Mouse (Mus musculus): Measurements from ENCODE around the gene Tmem240.
"Not testable (repeated sequence)": the region's sequence is repeated elsewhere in the genome, so short reads cannot be mapped to it uniquely, and the experiment has no call there.

Gene Tmem240

DNA sequence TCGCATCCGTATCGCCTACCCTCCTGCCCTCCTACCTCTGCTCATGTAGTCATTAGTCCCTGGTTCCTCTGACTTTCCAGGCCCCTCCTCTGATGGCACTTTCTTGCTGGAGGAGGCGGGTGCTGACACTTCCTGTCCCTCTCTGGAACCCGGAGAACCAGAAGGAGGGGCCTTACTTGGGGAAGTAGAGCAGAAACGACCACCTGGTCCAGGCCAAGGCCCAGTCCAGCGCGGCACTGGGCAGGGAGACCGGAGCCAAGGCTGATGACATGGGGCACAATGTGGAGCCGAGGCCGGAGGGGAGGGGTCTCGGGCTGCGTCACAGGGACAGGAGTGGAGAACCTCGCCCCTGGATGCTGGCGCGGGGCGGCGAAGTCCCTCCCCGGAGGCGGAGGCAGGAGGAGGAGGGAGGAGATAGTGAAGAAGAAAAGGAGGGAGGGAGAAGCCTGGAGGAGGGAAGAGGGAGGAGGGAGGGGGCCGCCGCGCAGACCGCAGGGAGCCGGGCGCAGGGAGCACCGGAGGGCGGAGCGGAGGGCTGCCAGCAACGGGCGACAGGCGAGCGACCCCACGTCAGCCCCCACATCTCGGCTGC lies at the start of gene Tmem240:
Gene Tmem240, plus strand, starts transcription at position 451 of the 592 bp plus-strand sequence.
- peak; percentile 77 to 89 for DNase-seq (ENCODE audit: low spot score in 2 of 2)

DNA sequence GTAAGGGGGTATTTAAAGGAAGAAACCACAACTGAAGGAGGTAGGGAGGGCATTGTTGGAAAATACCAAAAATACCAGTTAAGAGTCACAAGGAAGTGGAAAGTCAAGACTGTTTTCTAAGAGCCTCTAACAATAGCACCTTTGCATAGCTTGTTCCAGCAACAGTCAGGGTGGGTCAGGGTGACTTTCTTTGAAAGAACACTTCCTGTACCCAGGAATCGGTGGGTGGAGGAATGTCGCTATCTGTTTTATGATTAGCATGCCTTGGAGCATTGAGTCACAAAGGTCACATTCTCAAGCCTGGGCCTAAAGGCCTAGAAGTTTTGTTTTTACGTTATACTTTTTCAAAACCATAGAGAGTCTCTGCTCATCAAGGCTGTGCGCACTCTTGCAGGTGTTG lies 46.8 kb upstream of the Tmem240 start:
- DNase-seq (ENCODE audit: low spot score in 2 of 2): not testable (repeated sequence)

DNA sequence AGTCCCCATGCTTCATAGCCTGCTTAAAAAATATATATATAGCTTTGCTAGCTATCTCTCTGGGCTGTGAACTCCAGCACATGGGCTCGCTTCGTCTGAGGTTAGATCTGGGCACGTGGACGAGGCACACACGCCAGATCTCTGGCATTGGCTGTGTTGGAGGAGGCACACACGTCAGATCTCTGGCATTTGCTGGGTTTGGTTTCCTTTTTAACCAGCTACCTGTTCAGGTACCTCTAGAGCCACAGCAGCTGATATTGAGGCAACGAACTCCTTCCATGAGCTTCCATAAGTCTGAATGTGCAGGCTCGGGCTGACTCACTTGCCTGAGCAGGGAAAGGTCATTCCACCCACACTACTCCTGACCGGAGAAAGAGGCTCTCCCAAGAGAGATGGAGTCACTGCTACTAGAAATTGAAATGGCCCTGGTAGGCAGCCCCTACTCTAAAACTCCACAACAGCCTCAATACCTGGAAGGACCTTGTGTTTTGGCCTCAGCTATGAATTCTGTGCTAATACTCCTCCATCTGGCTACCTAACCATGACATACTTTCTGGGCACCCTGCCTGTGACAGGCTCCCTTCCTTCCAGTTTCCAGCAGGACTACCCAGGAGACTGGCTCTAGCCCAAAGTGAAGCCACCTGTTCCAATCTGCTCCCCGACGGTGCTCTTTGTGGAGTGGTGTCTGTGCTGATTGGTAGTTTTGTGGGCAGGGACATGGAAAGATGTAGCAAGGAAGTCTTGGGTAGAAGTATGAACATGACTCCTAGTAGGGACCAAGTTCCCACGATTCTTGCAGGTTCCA lies 43.8 kb upstream of the Tmem240 start:
- no peak for DNase-seq (ENCODE audit: low spot score in 2 of 2)

DNA sequence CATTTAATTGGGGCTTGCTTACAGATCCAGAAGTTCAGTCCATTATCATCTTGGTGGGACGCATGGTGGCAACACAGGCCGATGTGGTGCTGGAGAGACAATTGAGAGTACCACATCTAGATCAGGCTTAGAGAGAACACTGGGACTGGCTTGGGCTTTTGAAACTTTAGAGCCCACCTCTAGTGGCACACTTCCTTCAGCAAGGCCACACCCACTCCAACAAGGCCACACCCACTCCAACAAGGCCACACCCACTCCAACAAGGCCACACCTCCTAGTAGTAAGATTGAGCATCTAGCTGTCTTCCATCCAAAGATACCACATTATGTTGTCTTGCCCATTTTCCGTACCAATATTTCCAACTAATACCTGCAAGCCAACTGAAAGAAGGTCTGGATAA lies 42.2 kb upstream of the Tmem240 start:
- DNase-seq (ENCODE audit: low spot score in 2 of 2): no peak

DNA sequence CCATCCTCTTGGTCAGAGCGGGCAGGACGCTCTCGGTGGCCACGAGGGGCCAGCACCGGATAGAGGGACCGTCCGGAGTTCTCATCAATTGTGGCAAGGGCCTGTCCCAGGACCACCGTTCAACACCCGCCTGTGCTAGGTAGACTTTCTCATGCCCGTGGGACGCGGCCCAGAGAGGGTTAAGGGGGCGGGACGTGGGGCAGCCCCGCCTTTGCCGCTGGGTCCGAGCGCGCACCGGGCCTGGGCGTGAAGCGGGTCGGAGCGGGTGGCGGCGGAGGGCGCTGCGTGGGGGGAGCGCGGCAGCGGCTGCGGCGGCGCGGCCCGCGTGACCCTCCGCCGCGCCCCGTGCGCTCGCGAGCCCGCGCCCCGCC lies 40.5 kb upstream of the Tmem240 start, which contains the start of gene Fndc10:
Gene Fndc10, plus strand, starts transcription at position 232 of the 371 bp plus-strand sequence.
- peak; percentile 38 to 73 for DNase-seq (ENCODE audit: low spot score in 2 of 2)

DNA sequence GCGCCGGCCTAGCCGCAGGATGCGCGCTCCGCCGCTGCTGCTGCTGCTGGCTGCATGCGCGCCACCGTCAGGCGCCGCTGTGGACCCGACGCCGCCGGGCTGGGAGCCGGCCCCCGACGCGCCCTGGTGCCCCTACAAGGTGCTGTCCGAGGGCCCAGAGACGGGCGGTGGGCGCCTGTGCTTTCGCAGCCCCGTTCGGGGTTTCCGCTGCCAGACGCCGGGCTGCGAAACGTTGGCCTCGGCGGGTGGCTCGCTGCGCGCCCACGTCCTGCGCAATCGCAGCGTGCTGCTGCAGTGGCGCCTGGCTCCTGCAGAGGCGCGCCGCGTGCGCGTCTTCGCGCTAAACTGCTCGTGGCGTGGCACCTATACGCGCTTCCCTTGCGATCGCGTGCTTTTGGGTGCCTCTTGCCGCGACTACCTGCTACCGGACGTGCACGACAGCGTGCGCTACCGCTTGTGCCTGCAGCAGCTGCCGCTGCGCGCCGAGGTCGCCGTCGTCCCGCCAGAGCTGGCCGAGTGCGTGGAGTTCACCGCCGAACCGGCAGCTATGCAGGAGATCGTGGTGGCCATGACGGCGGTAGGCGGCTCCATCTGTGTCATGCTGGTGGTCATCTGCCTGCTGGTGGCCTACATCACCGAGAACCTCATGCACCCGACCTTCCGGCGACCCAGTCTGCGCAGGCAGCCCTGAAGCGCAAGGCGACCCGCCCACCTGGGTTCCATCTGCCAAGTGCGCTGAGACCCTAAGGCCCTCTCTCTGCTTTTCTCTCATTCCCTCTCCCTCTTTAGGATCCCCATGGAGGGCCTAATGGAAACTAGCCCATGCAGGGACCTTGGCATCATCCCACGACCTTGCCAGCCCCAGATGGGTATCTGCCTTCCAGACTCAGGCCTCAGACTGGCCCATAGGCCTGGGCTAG lies 39.9 kb upstream of the Tmem240 start:
- DNase-seq (ENCODE audit: low spot score in 2 of 2): peak; percentile 30 to 75

DNA sequence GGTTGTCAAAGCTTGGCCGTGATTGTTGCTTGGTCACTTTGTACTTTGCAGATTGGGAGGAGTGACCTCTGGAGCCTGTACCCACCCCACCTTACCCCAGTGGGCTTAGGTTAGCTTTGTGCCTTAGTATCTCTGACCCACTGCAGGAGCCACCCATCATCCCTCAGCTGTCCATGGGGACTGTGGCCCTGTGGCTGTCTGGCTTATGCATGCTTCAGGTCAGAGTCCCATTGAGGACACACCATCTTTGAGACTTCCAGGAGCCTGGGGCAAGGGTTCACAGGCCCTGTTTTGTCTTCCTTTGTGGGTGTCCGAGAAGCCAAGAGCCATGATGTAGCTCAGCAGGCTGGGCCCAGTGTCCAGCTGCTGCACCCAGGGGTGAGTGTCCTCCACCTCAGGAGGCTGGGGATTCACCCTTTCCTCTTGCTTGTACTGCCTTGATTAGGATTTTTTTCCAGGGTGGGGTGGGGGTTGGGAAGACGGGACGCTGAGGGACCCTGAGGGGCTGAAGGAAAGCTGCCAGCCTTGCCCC lies 39.0 kb upstream of the Tmem240 start:
- no peak for DNase-seq (ENCODE audit: low spot score in 2 of 2)

DNA sequence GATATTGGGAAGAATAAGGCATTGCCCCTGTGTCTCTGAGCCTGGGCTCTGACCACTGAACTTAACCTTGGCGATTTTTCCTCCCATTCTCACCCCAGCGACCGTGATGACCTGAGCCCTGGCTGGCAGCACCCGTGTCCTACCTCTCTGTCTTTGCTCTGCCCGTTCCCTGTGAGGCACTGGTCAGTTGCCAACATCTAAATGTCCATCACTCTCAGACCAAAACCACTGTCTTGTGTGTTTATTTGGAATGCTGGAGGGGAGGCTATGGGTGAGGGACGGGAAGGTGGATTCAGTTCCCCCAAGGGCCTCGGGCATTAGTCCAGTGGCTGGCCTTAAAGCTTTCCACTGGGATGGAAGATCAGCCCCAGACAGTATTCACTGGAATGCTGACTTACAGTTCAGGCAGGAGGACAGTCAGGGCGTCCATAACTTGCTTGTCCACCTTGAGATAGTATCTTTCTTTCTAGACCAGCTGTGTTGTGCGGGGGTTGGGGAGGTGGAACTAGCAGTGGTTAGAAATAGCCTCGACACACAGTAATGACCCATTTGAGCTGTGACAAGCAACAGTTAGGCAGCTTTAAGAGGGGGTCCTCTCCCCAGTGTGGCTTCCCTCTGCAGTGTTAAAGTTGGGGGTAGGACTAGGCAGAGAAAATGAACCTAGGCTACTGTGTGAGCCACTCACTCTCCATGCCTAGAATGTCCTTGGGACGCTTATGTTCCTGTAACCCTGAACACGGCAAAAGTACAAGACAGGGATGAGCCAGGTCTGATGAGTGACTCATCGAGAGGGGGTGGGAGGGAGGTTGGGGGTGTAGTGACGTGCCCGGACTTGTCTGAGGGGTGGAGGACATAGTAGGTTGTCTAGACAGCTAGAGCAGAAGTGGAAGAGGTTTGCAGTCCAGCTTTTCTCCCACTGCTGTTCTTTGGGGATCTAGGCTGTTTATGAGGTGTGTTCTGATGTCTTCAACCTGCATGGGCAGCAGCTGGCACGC lies 38.0 kb upstream of the Tmem240 start:
- DNase-seq (ENCODE audit: low spot score in 2 of 2): no peak

DNA sequence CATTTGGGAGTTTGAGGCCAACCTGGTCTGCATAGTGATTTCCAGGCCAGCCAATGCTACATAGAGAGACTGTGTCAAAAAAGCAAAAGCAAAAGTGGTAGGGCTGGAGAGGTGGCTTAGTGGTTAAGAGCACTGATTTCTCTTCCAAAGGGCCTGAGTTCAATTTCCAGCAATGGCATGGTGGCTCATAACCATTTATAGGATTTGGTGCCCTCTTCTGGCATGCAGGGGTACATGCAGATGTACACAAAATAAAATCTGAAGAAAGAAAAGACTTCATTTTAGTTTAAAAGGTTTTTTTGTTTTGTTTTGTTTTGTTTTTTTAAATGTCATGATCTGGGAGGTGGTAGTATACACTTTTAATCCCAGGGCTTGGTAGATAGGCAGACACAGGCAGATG lies 34.2 kb upstream of the Tmem240 start:
- no peak for DNase-seq (ENCODE audit: low spot score in 2 of 2)

DNA sequence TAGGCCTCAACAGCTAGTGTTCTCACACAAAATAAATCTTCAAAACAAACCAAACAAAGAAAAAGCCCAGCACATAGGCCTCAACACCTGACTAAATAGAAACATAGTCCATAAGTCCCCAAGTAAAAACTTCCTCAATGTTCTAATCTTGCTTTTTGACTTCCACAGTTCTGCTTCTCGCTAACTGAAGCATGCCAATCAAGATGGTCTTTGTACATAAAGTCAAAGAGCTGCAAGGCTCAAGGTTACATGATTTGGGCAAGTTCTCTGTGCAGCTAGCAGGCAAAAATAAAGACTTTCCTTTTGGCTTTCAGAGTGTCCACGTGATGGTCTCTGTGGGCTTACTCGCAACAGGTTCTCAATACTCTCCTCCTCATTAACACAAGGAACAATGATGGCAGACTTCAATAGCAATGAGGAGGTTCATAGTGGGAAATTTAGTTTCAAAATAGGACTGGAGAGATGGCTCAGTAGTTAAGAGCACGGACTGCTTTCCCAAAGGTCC lies 31.1 kb upstream of the Tmem240 start:
- DNase-seq (ENCODE audit: low spot score in 2 of 2): no peak

DNA sequence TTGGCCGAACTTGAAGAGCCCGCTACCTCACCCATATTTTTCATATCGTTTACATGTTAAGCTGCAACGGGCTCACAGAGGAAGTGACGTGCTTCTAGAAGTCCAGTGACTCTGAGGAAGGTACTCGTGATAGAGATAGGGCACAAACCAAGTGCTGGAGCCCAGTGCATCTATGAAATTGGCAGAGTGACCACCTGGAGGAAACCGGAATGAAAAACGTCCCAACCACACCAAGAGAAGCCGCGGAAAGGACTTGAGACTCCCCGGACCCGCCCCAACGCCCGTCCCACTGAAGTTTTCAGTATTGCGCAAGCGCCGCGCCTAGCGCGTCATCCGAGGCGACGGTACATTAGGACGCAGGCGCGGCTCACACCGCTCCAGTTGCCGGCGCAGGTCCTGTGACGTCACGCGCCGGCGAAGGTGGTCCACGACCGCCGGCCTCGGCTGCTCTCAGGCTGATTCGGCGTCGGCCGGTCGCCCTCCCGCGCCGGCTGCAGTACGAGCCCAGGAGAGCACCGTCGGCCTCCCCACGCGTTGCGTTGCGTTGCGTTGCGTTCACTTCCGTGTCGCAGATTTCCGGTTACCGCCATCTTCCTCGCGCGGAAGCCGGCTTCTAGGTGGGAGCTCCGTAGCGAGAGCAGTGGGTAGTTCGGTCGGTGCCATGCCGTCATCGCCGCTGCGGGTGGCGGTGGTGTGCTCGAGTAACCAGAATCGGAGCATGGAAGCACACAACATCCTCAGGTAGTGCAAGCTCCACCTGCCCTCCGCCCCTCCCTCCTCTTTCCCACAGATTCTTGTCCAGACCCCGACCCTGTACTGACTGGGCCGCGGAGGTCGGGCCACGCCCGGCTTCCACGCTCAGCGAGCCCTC lies 29.6 kb upstream of the Tmem240 start, which contains the start of gene Ssu72:
Gene Ssu72, plus strand, starts transcription at position 80 of the 871 bp plus-strand sequence.
- peak; percentile 90 to 95 for DNase-seq (ENCODE audit: low spot score in 2 of 2)

DNA sequence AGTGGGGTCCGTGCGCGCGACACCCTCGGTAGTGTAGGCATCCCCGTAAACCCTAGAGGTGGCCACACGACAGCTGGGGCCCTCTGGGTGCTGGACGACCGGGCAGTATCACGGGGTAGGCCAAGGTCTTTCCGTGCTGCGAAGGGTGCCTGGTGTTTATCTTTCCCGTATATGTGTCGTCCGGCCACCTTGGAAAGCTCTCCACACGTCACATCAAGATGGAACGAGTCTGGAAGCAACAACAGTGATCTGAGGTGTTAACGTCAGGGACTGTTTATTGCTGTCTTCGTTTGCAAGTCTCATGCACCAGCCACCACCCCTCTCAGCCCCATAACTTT lies 29.0 kb upstream of the Tmem240 start:
- no peak for DNase-seq (ENCODE audit: low spot score in 2 of 2)

DNA sequence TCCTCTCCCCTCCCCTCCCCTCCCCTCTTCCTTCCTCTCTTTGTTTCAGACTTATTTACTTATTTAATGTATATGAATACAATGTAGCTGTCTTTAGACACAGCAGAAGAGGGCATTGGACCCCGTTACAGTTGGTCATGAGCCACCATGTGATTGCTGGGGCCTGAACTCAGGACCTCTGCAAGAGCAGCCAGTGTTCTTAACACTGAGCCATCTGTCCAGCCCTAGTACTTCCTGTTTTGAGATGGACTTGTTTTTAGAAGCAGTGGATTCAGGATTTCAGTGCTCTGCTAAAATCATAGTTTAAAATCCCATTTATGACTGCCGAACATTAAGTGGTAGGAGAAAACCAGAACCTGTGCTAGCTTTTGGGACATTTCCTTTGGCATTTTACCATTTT lies 26.0 kb upstream of the Tmem240 start:
- no peak for DNase-seq (ENCODE audit: low spot score in 2 of 2)

DNA sequence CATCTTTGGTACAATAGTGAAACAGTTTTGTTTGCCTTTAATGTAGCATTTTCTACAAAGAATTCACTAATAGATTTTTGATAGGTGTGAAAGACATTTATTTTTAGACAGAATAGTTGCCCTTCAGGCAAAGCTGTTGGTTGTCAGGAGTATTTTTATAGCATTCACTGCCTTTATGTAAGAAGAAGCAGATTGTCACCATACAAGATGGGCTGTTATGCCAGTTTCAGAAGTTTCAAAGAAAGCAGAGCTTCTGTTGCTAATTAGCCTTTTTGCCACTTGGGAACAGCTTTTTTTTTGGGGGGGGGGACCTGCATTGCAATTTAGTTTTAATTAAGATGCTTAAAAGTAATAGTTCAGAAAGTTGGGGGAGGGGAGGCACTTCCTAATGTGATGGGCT lies 25.6 kb upstream of the Tmem240 start:
- no peak for DNase-seq (ENCODE audit: low spot score in 2 of 2)

DNA sequence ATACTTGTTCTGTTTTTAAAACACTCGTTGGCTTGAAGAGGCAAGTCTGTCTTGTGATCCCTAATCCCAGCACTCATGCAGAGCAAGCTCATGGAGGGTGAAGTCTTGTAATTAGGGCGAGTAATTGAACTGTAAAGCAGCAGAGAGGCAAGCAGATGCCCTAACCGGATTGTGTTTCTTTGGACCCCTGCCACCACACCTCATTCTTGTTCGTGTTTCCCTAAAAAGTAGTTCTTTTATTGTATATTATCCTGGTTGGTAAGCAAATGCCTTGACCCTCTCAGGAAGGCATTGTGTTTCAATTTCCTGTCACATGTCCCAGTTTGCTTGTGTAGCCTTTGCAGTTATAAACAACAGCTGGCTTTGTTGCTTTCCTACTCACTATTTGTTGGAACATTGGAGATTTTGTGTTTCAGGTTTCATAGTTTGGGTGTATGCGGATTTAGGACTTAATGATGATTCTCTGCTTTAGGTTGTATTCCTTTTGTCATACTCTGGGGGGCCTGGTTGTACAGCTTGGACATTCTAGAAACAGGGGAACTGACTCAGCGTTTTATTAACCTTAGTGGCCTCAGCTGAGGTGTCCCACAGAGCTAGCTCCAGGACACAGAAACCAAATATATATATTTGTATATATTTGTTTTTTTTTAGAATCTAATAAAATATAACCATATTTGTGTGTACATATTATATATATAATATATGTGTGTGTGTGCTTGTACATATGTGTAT lies 23.9 kb upstream of the Tmem240 start:
- DNase-seq (ENCODE audit: low spot score in 2 of 2): no peak

DNA sequence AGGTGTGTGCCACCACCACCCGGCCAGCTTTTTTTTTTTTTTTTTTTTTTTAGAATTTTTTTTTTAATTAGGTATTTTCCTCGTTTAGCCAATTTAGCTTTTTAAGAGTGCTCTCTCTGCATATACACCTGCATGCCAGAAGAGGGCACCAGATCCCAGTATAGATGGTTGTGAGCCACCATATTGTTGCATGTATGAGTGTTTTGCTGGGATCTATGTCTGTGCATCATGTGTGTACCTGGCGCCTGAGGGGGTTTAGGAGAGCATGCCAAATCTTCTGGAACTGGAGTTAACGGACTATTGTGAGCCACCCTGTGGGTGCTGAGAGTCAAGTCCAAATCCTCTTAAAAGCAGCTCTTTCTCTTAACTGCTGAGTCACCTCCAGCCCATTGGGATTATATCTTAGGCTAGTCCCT lies 12.9 kb upstream of the Tmem240 start:
- DNase-seq (ENCODE audit: low spot score in 2 of 2): no peak

DNA sequence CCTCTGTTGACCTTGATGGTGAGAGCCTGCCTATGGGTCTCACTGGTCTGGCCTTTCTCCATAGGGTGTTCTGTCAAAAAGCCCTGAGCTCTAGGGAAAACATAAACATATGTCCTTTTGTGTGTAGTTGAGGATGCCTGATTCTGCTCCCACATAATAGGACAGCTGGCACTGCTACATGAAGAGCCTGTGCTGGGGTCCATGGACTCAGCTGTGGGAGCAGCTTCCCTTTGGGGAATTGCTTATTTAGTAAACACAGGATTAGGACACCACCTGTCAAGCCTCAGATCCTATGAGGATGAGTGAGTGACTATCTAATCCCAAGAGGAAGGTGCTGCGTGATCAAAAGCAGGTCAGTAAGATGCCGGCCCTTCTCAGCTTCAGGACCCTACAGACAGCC lies 6.6 kb upstream of the Tmem240 start:
- no peak for DNase-seq (ENCODE audit: low spot score in 2 of 2)

DNA sequence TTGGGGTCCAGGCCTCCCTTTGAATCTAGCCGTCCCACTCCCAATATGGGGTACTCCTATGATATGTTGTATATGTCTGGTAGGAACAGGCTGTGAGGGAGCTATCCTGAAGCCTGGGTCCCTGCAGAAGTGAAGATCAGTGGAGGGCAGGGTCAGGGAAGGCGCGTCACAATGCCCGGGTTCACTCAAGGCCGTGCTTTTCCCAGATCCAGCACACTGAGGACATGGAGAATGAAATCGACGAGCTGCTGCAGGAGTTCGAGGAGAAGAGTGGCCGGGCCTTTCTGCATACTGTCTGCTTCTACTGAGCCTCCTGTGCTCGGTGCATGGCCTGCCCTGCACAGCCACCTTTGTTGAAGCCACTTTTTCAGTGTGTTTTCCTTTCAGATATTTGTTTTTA lies 1.3 kb upstream of the Tmem240 start:
- no peak for DNase-seq (ENCODE audit: low spot score in 2 of 2)
